Mouse (Mus musculus) cerebellum, adult 11-12 months (tissue): ENCODE data around the gene Pum1.
"Not testable (repeated sequence)": the region's sequence is repeated elsewhere in the genome, so short reads cannot be mapped to it uniquely, and the experiment has no call there.

Source experiments
- DNase-seq: peaks from one replicate; pipeline ENCODE4 v3.0.0; 2022

Pum1 gene

GRCm38 (mm10) chr4:130670023-130670422 lies 6.9 kb downstream of the Pum1 start:
- DNase-seq: not testable (repeated sequence)

- no peak for DNase-seq
Measured at GRCm38 (mm10) chr4:130671079-130671845, 8.1 kb downstream of the Pum1 start.

GRCm38 (mm10) chr4:130672161-130672560 lies 9.0 kb downstream of the Pum1 start:
- DNase-seq: no peak

GRCm38 (mm10) chr4:130676746-130677145 lies 13.6 kb downstream of the Pum1 start:
- DNase-seq: no peak

GRCm38 (mm10) chr4:130678149-130678548 lies 15.0 kb downstream of the Pum1 start:
- DNase-seq: no peak

DNA sequence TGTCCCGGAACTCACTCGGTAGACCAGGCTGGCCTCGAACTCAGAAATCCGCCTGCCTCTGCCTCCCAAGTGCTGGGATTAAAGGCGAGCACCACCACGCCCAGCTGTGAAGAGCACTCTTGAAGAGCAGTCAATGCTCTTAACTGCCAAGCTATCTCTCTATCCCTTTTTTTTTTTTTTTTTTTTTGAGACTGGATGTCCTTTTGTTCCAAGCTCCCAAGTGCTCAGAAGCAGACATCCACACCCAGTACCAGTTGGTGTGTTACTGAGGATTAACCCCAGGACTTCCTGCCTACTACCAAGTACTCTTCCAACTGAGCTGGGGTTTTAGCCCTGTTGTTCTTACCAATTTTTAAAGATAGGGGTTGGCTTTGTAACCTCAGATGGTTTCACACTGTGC lies 17.6 kb downstream of the Pum1 start:
- DNase-seq: no peak

DNA sequence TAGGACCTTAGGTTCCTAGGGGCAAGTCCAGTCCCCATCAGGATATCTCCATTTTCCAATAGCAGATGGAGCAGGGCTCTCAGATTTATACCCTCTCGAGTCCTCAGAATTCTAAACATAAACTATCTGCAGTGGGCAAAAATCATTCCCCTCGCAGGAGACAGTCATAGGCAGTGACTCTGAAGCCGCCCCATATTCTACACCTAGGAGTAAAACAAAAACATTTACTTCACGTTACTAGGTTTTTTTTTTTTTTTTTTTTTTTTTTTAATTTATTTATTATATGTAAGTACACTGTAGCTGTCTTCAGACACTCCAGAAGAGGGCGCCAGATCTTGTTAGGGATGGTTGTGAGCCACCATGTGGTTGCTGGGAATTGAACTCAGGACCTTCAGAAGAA lies 19.9 kb downstream of the Pum1 start:
- DNase-seq: not testable (repeated sequence)

- DNase-seq: no peak
Measured at GRCm38 (mm10) chr4:130693936-130694335, 30.8 kb downstream of the Pum1 start.

GRCm38 (mm10) chr4:130694982-130695381 lies 31.9 kb downstream of the Pum1 start:
- no peak for DNase-seq

- DNase-seq: no peak
Measured at GRCm38 (mm10) chr4:130701061-130701460, 37.9 kb downstream of the Pum1 start.

- DNase-seq: no peak
Measured at GRCm38 (mm10) chr4:130702835-130703535, 39.9 kb downstream of the Pum1 start.

DNA sequence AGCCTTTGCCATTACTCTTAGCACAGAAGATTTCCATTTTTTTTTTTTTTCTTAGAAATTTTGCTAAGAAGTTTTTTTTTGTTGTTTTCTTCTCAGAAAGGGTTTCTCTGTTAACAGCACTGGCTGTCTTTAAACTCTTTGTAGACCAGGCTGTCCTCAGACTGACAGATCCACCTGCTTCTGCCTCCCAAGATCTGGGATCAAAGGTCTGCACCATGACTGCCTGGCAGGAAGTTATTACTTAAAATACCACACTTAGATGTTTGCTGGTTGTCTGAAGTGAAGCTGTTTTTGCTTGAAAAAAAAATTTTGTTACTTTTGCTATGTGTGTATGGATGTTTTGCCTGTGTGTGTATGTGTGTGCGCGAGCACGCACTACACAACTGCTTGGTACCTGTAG lies 40.5 kb downstream of the Pum1 start:
- DNase-seq: no peak

DNA sequence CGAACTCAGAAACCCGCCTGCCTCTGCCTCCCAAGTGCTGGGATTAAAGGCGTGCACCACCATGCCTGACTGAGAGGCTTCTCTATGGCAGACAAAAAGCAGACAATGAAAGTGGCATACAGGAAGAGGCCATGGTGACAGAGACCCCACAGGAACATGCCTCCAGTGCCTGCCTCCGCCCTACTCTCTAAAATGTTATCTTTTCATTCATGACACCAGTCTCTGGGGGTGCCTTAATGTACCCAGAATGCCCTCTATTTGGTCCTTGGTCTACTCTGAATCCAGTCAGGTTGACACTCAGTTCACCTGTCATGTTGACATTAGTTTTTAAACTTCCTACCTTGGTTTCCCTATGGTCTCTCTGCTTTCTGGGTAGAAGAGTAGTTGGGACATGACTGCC lies 41.5 kb downstream of the Pum1 start:
- DNase-seq: no peak

DNA sequence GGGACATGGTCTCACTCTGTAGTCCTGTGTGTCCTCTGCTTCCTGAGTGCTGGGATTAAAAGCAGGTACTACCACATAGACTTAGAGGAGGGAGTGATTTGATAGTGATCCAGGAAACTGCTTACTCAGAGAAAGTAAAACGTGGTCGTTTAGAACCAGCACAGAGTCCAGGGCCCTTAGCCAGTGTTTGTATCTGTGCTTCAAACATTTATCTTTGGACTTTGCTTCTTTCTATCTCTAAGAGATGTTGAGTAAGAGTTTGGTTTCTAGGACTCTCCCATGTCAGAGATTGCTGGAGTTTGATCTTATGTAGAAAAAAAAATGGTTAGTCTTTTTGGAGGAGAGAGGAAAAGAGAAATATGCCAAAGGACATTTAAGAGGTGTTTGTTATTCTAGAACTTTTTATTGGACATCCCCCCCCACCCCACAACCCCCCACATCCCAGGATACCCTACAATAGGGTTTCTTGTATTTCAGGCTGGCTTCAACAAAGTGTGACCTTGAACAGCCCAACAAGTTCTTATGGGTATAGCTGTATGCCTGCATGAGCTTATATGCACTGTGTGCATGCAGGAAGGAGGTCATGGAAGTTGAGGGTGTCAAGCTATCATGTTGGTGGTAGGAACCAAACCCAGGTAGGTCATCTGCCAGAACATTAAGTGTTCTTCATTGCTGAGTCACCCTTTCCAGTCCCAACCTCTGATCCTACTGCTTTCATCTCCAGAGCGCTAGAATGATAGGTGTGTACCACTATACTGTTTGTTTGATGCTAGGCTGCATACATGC lies 43.3 kb downstream of the Pum1 start:
- DNase-seq: no peak

DNA sequence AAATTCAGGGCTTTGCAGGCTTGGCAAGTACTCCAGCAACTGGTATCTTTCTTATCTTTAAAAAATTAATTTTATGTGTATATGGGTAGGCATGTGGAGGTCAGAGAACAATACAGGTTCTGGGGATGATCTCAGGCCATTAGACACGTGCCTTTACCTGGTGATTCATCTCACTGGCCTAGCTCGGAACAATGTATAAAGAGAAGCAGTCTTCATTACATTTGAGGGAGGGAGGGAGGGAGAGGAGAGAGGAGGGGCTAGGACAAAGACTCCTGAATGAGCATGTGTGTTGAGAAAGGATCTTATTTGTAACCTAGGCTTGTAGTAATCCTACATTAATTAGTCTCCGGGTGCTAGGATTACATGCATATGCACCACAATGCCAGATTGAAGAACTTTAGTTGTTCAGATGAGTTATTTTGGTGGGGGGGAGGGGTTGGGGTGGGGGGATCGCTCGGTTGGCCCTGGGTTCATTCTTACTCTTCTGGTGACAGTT lies 48.3 kb downstream of the Pum1 start:
- DNase-seq: no peak

- DNase-seq: no peak
Measured at GRCm38 (mm10) chr4:130712341-130712740, 49.2 kb downstream of the Pum1 start.

DNA sequence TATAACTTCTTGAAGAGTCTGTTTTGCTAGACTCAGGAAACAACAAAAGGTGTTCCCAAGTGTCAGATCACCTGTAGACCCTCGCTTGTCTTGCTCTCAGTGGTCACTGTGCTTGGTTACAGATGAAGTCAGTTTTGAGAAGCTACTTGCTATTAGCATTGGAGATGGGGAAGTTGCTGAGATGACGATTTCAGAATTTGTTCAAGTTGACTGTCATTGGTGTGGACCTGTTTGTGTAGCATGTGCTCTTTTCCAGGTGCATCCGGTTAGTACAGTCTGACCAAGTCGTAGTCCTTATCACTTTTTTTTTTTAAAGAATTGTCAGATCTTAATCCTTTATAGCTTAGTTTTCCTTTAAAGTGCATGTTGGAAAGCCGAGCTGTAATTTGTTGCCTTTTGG lies 50.3 kb downstream of the Pum1 start:
- no peak for DNase-seq

- no peak for DNase-seq
Measured at GRCm38 (mm10) chr4:130715126-130715525, 52.0 kb downstream of the Pum1 start.

GRCm38 (mm10) chr4:130715623-130716022 lies 52.5 kb downstream of the Pum1 start:
- no peak for DNase-seq

- no peak for DNase-seq
Measured at GRCm38 (mm10) chr4:130719348-130719747, 56.2 kb downstream of the Pum1 start.

DNA sequence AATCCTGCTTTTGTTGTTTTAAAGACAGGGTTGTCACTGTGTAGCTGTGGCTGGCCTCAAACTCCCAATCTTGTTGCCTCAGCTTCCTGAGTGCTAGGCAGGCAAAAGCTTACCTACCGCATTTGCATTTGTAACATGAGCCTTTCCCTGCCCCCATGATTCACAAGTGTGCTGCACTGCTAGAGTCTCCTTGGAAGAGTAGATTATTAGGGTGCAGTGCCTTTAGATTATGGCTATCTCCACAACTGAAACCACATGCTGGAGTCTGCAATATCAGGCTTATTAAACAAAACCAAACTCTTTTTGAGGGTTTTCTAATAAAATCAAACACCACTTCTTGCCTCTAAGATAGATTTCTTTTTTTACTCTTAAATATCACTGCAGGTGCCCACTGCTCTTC lies 59.5 kb downstream of the Pum1 start:
- DNase-seq: no peak

DNA sequence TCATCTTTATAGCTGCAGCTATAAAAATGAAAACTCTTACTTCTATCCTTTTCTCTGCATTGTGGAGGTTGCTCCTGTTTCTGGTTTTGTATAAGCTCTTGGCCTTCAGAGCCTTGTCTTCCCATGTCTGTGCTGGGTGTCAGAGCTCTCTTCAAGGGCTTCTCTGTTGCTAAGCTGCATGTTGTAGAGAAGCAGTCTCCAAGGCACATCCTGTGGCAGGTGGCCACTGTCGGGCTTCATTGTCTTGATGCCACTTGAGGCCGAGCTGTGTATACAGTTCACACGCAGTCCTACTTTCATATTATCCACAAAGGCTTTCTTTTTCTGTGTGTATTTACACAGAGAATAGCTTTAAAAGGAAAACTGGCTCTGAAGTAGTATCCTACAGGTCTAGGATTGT lies 63.0 kb downstream of the Pum1 start:
- no peak for DNase-seq

DNA sequence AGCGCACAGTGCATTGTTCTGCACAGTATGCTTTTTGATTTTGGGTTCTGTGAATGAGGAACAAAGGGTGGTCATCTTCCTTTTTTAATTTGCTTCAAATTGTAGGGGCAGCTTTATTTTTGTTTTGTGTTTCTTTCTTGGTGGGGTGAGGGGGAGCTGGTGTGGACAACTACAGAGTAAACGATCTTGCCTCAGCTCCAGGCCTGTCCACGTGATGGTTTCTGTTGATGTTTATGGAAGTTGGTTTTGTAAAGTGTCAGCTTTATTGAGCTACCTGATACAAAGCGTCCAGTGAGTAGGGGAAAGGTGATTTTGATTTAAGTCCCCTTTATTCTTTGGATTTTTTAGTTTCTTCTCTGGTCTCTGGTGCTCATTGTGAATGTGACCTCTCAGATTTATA lies 72.8 kb downstream of the Pum1 start:
- DNase-seq: no peak

GRCm38 (mm10) chr4:130738527-130738926 lies 75.4 kb downstream of the Pum1 start:
- DNase-seq: peak; percentile 30
